Mouse (Mus musculus) lung, embryonic 15.5 days (tissue): ENCODE results near the gene Rab3b. TPM values are rescaled to one million over a fixed set of nuclear protein-coding genes. Genes with fewer than 3 reads are reported as not detected.

Experiments used
- ATAC-seq: fragments of 200-750 bp; cut with Nextera tagmentation; 2 replicates; pipeline ENCODE4 v1.8.0; 2017; ENCODE audit warnings: moderate number of reproducible peaks, borderline replicate concordance; ENCODE audit not compliant: low FRiP score, low TSS enrichment; ENCODE audit errors: extremely low read depth
- H3K27ac ChIP-seq: fragments of 300-500 bp; sonication (generic); 2 replicates; pipeline ENCODE4 v1.5.1; 2015; ENCODE audit warnings: moderate library complexity, mild to moderate bottlenecking, inconsistent platforms
- H3K27me3 ChIP-seq: fragments of 300-500 bp; sonication (generic); 2 replicates; pipeline ENCODE4 v1.6.1; 2015; ENCODE audit warnings: inconsistent platforms
- H3K36me3 ChIP-seq: fragments of 300-500 bp; sonication (generic); 2 replicates; pipeline ENCODE4 v1.6.1; 2015; ENCODE audit warnings: inconsistent platforms
- H3K4me1 ChIP-seq: fragments of 300-500 bp; sonication (generic); 2 replicates; pipeline ENCODE4 v1.6.1; 2015; ENCODE audit warnings: inconsistent platforms
- H3K4me2 ChIP-seq: fragments of 300-500 bp; sonication (generic); 2 replicates; pipeline ENCODE4 v1.6.1; 2015; ENCODE audit warnings: inconsistent platforms, mild to moderate bottlenecking, moderate library complexity
- H3K4me3 ChIP-seq: fragments of 300-500 bp; sonication (generic); 2 replicates; pipeline ENCODE4 v1.5.1; 2015; ENCODE audit warnings: mild to moderate bottlenecking, inconsistent platforms
- H3K9ac ChIP-seq: fragments of 300-500 bp; sonication (generic); 2 replicates; pipeline ENCODE4 v1.6.1; 2015; ENCODE audit warnings: inconsistent platforms
- H3K9me3 ChIP-seq: fragments of 300-500 bp; sonication (generic); 2 replicates; pipeline ENCODE4 v1.6.1; 2016; ENCODE audit warnings: inconsistent platforms
- WGBS: fragments of 180-500 bp; shearing (Covaris S2); methylation state at CpG from one replicate; pipeline ENCODE4 v1.1.7; 2015; 5-methylcytosine and 5-hydroxymethylcytosine counted together
- polyA plus RNA-seq: library from polyadenylated mRNA; unstranded; fragments of >200 nt; fragmentation: Nextera tagmentation; extraction: Ambion mirVana; gene quantifications from 2 replicates; pipeline ENCODE4 v1.2.1, GENCODE M21; 2015

Gene Rab3b
- polyA plus RNA-seq, 1 experiment from 2014 or later = 7.6 TPM

DNA sequence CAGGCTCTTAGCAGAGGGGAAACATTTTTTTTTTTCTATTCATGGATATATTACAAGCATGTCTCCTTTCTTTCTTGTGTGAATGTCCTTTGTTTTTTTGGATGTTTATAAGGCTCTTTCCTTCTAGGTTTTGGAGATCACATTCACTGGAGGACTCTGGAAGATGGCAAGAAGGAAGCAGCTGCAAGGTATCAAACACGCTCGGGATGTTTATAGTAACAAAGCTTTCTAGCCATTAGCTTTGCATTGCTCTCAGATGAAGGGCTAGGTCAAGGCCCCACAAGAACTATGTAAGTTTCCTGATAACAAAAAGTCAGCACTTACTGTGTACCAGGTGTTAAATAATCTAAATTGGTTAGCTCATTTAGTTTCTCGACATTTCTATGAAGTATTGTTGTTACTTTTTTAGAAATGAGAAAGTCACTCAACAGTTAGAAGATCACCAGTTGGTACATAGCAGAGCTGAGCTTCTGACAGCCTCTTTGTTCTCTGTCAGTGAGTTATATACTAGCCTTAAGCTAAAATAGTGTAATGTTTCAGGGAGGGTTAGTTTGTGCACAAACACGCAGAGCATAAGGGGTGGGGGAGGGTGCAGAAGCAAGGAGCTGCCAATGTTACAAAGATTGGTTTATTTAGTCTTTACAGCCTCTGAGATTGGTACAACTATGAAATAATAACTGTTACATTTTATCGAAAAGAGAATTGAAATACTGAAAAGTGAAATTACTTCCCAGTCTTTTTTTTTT is 32.9 kb upstream of the Rab3b start:
- H3K4me2 ChIP-seq = peak overlapping the region; percentile 6; the same call in 1 of the 2 replicates
- peak overlapping the region; percentile 95 for H3K27ac ChIP-seq
- WGBS = 34% methylated on average over 5 of the region's 5 CpGs
- no peak overlapping the region for H3K9ac ChIP-seq
- H3K9me3 ChIP-seq = no peaks in the 10 kb centered on the region
- H3K36me3 ChIP-seq = 0 out of 2 replicates have a peak, but pooled peaks cover 5% of the 10 kb centered on the region
- H3K4me1 ChIP-seq = peaks cover 37% of the 10 kb centered on the region
- no peak overlapping the region for H3K4me3 ChIP-seq
- peak; percentile 71; the same call in 1 of the 2 replicates for ATAC-seq
- H3K27me3 ChIP-seq = no peaks in the 10 kb centered on the region

DNA sequence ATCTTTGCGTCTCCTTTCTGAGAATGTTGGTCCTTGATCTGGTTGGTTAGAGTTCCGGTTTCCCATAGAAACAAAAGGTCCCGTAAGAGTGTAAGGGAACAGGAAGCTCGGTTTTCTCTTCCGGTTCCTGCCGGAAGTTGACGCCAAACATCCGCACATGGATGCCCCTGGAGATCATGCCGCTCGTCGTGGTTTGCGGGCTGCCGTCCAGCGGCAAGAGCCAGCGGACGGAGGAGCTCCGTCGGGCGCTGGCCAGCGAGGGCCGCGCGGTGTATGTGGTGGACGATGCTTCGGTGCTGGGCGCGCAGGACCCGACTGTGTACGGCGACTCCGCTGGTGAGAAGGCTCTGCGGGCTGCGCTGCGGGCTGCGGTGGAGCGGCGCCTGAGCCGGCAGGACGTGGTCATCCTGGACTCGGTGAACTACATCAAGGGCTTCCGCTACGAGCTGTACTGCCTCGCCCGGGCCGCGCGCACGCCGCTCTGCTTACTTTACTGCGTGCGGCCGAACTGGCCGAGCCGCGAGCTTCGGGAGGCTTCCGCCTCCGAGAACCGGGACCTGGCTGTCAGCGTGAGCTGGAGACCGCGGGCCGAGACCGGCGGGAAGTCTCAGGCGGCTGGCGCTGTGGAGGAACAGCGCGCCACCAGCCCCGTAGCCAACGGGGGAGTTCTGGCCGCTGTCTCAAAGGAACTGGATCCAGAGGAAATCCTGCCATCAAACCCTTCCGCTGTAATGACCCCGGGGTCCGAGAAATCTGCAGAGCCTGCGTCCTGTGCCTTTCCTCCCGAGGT is 31.0 kb upstream of the Rab3b start, which contains the start of gene Kti12:
Kti12 (plus strand) TSS at position 71 of the 790 bp plus-strand sequence.
- peak; percentile 75 for ATAC-seq
- peak within 1 kb of the TSS; percentile 77 for H3K9ac ChIP-seq
- under 1% methylated on average over 77 of the region's 77 CpGs for WGBS

DNA sequence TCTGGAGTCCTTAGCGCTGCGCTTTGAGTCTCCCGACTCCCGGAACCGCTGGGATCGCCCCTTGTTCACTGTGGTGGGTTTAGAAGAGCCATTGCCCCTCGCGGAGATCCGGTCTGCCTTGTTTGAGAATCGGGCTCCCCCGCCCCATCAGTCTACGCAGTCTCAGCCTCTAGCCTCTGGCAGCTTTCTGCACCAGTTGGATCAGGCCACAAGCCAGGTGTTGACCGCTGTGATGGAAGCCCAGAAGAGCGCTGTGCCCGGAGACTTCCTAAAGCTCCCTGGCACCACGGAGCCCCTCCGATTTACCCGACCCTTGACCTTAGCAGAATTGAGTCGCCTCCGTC is 30.4 kb upstream of the Rab3b start, which contains the start of gene A730015C16Rik:
A730015C16Rik (minus strand) TSS at position 115 of the 344 bp plus-strand sequence.
- no peak for ATAC-seq
- 6% methylated on average over 20 of the region's 20 CpGs for WGBS

More for the DNA sequence above, 31.0 kb upstream of the Rab3b start, which contains the start of gene Kti12:
- no peaks in the 10 kb centered on the region for H3K27me3 ChIP-seq
- H3K4me2 ChIP-seq = peak within 1 kb of the TSS; percentile 89
- peak within 1 kb of the TSS; percentile 95 for H3K4me3 ChIP-seq
- H3K9me3 ChIP-seq = no peaks in the 10 kb centered on the region
- 0 out of 2 replicates have a peak, but pooled peaks cover 5% of the 10 kb centered on the region for H3K36me3 ChIP-seq
- H3K27ac ChIP-seq = peak within 1 kb of the TSS; percentile 95
- H3K4me1 ChIP-seq = peaks cover 37% of the 10 kb centered on the region

DNA sequence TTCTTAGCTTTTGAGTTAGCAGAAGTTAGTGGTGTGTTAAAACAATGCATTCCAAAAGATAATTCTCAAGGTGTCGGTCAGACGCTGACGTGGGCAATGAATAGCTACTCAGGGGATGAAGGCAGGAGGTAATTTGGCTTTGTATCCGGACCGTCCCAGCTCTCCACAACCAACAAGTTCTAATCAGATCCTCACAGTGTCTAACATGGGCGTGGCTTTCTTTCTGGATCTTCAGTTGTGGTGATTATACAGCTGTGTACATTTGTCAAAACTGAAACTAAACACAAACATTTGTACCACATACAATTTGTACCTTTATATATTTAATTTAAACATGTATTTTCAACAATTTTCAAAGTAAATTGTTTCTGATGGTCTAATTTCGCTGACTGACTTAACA is 12.1 kb upstream of the Rab3b start:
- H3K27ac ChIP-seq = no peak overlapping the region
- H3K9me3 ChIP-seq = no peaks in the 10 kb centered on the region
- H3K9ac ChIP-seq = no peak overlapping the region
- H3K36me3 ChIP-seq = peaks cover 18% of the 10 kb centered on the region
- H3K4me2 ChIP-seq = no peak overlapping the region
- no peaks in the 10 kb centered on the region for H3K4me1 ChIP-seq
- no peak overlapping the region for H3K4me3 ChIP-seq
- 77% methylated on average over 7 of the region's 7 CpGs for WGBS
- H3K27me3 ChIP-seq = no peaks in the 10 kb centered on the region
- ATAC-seq = no peak

More for the DNA sequence above, 30.4 kb upstream of the Rab3b start, which contains the start of gene A730015C16Rik:
- H3K4me1 ChIP-seq = peaks cover 37% of the 10 kb centered on the region
- peak within 1 kb of the TSS; percentile 89 for H3K4me2 ChIP-seq
- no peaks in the 10 kb centered on the region for H3K27me3 ChIP-seq
- H3K36me3 ChIP-seq = peaks cover 10% of the 10 kb centered on the region; the same call in 1 of the 2 replicates
- H3K9me3 ChIP-seq = no peaks in the 10 kb centered on the region
- peak within 1 kb of the TSS; percentile 95 for H3K27ac ChIP-seq
- peak within 1 kb of the TSS; percentile 95 for H3K4me3 ChIP-seq
- H3K9ac ChIP-seq = peak within 1 kb of the TSS; percentile 77

DNA sequence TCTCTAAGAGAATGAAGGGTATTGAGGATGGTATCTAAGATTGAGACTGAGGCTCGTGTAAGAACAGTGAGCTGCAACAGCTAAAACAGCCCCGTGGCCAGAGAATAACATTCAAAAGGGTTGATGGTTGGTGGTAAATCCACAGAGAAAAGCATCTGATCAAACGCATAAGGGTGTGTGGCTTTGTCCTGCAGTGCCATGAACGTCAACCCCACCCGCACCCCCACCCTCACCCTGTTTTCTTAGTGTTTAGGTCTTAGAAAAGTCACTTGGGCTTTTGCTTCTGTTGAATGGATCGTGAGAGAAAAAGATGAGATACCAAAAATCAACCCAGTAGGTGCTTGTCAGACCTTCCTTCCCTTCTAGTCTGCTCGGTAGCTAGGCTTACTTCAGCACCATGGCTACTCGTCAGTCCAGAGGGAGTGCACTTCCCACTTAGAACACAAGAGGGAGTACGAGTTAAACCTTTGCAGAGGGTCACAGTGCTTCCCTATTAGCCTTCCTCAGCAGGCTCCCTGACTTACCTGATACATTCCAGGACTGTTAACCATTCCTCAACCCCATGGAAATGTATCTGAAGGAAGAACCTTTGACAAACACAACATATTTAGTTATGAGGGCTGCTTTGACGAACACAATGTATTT is 9.0 kb upstream of the Rab3b start:
- Histone ChIP-seq H3K27me3 (no peaks in the 10 kb centered on the region), H3K9ac (no peak overlapping the region), H3K4me2 (no peak overlapping the region), H3K36me3 (peaks cover under 1% of the 10 kb centered on the region; the same call in 1 of the 2 replicates), H3K4me3 (no peak overlapping the region), H3K4me1 (no peaks in the 10 kb centered on the region), H3K9me3 (no peaks in the 10 kb centered on the region), H3K27ac (no peak overlapping the region)
- WGBS = 34% methylated on average over 10 of the region's 10 CpGs
- no peak for ATAC-seq

DNA sequence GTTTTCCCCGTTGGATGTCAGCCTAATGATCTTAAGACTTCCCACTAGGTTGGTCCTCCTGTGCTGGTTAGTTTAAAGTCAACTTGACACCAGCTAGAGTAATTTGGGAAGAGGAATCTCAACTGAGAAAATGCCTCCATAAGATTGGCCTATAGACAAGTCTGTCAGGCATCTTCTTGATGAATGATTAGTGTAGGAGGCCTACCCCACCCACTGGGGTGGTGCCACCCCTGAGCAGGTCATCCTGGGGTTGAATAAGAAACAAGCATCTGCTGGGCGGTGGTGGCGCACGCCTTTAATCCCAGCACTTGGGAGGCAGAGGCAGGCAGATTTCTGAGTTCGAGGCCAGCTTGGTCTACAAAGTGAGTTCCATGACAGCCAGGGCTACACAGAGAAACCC is 5.1 kb upstream of the Rab3b start:
- WGBS = 88% methylated on average over 5 of the region's 5 CpGs
- H3K4me3 ChIP-seq = no peak overlapping the region
- ATAC-seq = no peak

DNA sequence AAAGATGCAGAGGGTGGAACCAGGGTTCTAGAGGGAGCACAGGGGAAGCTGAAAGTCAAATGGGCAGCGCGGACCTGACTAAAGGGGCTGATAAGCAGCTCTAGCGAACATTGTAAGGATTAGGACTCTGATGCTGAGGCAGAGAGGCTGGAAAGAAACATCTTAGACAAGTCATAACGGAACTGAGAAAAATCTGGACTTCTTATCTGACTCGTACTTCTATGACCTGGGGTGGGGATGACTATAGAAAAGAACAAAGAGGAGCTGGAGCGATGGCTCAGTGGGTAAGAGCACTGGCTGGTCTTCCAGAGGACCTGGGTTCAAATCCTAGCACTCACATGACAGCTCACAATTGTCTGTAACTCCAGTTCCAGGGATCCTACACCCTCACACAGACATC is 962 bp upstream of the Rab3b start:
- no peak overlapping the region for H3K4me3 ChIP-seq
- ATAC-seq = no peak
- H3K9me3 ChIP-seq = no peaks in the 10 kb centered on the region
- H3K27me3 ChIP-seq = peaks cover 13% of the 10 kb centered on the region; the same call in 1 of the 2 replicates
- H3K27ac ChIP-seq = no peak overlapping the region
- H3K4me1 ChIP-seq = peaks cover 10% of the 10 kb centered on the region; the same call in 1 of the 2 replicates
- no peaks in the 10 kb centered on the region for H3K36me3 ChIP-seq
- no peak overlapping the region for H3K9ac ChIP-seq
- no peak overlapping the region for H3K4me2 ChIP-seq
- 81% methylated on average over 6 of the region's 6 CpGs for WGBS

More for the DNA sequence above, 5.1 kb upstream of the Rab3b start:
- Histone ChIP-seq H3K27ac (no peak overlapping the region), H3K36me3 (no peaks in the 10 kb centered on the region), H3K4me1 (0 out of 2 replicates have a peak, but pooled peaks cover under 1% of the 10 kb centered on the region), H3K9me3 (no peaks in the 10 kb centered on the region), H3K27me3 (peaks cover 4% of the 10 kb centered on the region; the same call in 1 of the 2 replicates), H3K9ac (no peak overlapping the region), H3K4me2 (no peak overlapping the region)

DNA sequence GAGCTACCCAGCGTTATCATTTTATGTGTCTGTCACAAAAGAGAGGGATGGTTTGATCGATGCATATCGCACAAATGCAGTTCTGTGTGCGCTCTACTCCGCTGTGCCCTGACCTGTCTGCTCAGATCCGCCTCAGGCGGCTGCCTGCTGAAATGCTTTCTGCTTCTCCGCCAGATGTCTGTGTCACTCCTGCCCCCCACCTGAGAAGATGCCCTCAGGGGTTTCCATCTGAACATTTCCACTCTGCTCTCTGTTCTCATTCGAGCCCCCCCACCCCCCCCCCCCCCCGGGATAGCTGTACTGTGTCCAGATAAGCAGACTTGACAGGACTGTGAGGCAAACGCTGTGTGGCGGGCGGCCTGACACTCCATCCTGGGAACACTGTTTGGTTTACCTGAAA is 5.0 kb downstream of the Rab3b start:
- peaks cover 9% of the 10 kb centered on the region; the same call in 1 of the 2 replicates for H3K27me3 ChIP-seq
- H3K27ac ChIP-seq = no peak overlapping the region
- no peaks in the 10 kb centered on the region for H3K36me3 ChIP-seq
- 54% methylated on average over 13 of the region's 13 CpGs for whole genome bisulfite sequencing
- H3K4me2 ChIP-seq = no peak overlapping the region
- H3K9ac ChIP-seq = no peak overlapping the region
- H3K4me1 ChIP-seq = peaks cover 9% of the 10 kb centered on the region; the same call in 1 of the 2 replicates
- no peak overlapping the region for H3K4me3 ChIP-seq
- no peak for ATAC-seq
- H3K9me3 ChIP-seq = no peaks in the 10 kb centered on the region

DNA sequence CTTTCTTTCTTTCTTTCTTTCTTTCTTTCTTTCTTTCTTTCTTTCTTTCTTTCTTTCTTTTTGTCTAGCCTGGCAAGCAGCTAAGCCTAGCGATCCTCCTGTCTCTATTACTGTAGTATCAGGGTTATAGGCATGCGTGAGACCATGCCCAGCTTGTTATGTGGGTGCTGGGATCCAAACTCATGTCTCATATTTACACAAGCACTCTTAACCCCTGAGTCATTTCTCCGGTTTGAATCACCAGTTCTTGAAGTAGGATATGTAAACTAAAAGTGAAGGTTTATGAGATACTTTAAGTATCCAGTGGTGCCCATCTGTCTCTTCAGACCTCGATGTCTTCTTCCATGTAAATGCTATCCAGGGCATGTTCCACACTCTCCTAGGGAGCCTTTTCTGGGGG is 8.6 kb downstream of the Rab3b start:
- Histone ChIP-seq H3K27me3 (no peaks in the 10 kb centered on the region), H3K4me1 (no peaks in the 10 kb centered on the region), H3K9ac (no peak overlapping the region), H3K4me3 (no peak overlapping the region), H3K27ac (no peak overlapping the region), H3K36me3 (no peaks in the 10 kb centered on the region), H3K9me3 (no peaks in the 10 kb centered on the region), H3K4me2 (no peak overlapping the region)
- 65% methylated on average over 4 of the region's 4 CpGs for WGBS
- ATAC-seq = no peak

DNA sequence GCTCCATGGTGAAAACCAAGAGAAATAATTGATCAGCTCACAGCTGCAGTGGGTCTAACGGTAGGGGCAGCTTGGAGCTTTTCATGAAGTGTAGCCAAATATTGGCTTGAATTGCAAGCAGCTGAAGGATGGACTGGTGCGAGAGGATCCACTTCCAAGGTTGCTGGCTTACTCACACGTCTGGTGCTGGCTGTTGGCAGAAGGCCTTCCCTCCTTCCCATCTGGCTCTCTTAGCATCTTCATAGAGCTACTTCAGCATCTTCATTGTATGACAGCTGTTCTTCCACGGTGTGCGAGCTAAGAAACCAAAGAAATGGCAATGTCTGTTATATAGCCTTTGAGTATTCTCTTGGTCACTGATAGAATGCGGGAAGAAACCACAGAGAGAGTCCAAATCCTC is 12.0 kb downstream of the Rab3b start:
- Histone ChIP-seq H3K9ac (no peak overlapping the region), H3K27ac (no peak overlapping the region), H3K36me3 (no peaks in the 10 kb centered on the region), H3K4me3 (no peak overlapping the region), H3K4me1 (no peaks in the 10 kb centered on the region), H3K4me2 (no peak overlapping the region), H3K27me3 (no peaks in the 10 kb centered on the region), H3K9me3 (no peaks in the 10 kb centered on the region)
- WGBS = 76% methylated on average over 6 of the region's 6 CpGs
- ATAC-seq = no peak

DNA sequence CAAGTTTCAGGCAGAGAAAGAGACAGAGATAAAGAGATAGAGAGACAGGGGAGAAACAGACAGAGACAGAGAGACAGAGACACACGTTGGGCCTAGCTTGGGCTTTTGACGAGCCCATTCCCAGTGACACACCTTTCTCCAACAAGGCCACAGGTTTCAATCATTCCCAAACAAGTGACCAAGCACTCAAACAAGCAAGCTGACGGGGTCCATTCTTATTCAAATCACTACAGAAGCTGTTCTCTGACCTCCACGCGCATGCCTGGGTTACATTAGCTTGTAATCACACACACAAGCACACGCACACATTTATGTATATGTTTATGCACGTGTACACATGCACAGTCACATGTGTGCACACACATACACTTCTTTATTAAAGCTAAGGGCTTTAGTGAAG is 21.6 kb downstream of the Rab3b start:
- Histone ChIP-seq H3K4me3 (no peak overlapping the region), H3K27ac (no peak overlapping the region), H3K4me1 (no peaks in the 10 kb centered on the region), H3K9me3 (no peaks in the 10 kb centered on the region), H3K36me3 (no peaks in the 10 kb centered on the region), H3K27me3 (no peaks in the 10 kb centered on the region), H3K9ac (no peak overlapping the region), H3K4me2 (no peak overlapping the region)
- WGBS = 78% methylated on average over 7 of the region's 7 CpGs
- ATAC-seq = no peak
